ENCODE assay signal across 11 mouse cellular contexts in the genomic region with DNA sequence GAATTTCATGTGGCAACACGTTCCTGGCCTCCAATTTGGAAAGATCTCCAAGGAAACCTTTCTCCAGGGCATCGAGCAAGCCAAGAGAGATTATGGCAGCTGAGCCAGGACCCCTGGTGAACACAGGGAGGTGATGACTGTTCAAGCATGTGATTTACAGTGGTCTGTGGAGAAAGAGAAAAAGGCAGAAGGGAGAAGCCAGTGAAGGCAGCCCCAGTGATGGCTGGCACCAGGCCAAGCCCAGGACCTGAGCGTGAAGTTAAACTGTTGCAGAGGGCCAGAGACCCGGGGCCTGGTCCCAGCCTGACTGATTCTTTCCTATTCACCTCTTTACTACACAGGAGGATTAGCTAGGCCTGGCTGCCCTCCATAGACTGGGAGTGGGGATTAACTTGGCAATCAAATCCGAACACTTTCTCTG.
DNase-seq lines count a peak whose midpoint lies in the region; ATAC-seq and TF ChIP-seq lines count a peak whose summit lies in the region.
"Had no signal": no experiment of that assay in that cellular context is flagged by ENCODE, and none has a peak within 500 bp of the region (broad histone marks: within the 10 kb centered on the region; RNA-seq: fewer than 3 reads in every experiment).

No protein-coding gene starts in this region.

- no peak for TF ChIP-seq CTCF in forebrain, postnatal 0 days (IDR thresholded peaks at IDR 0.05; ENCODE audit: low read depth)

- H3K27me3 ChIP-seq in forebrain, embryonic 10.5 days (ENCODE audit: poor library complexity, severe bottlenecking), result peaks cover 73% of the 10 kb centered on the region
- no peaks in the 10 kb centered on the region for H3K27me3 ChIP-seq in forebrain, postnatal 0 days (ENCODE audit: insufficient read depth, low read length)
- H3K27me3 ChIP-seq in embryonic facial prominence, embryonic 13.5 days, result no peaks in the 10 kb centered on the region
- H3K27me3 ChIP-seq in limb, embryonic 15.5 days, result no peaks in the 10 kb centered on the region

- no peak overlapping the region for H3K27ac ChIP-seq in forebrain, embryonic 10.5 days
- H3K27ac ChIP-seq in forebrain, postnatal 0 days (ENCODE audit: low read depth, low read length), result no peak overlapping the region
- 0 out of 2 replicates have a peak overlapping the region, but pooled peaks have one; percentile 39 for H3K27ac ChIP-seq in embryonic facial prominence, embryonic 13.5 days
- H3K27ac ChIP-seq in limb, embryonic 15.5 days, result peak overlapping the region; percentile 27; the same call in 1 of the 2 replicates
- H3K27ac ChIP-seq: left cerebral cortex, adult 2 months had no signal

- no peak overlapping the region for H3K4me2 ChIP-seq in forebrain, postnatal 0 days (ENCODE audit: low read depth)
- no peak overlapping the region for H3K4me2 ChIP-seq in embryonic facial prominence, embryonic 13.5 days
- H3K4me2 ChIP-seq in limb, embryonic 15.5 days, result no peak overlapping the region

- no peak overlapping the region for H3K4me3 ChIP-seq in forebrain, embryonic 10.5 days
- no peak overlapping the region for H3K4me3 ChIP-seq in forebrain, postnatal 0 days (ENCODE audit: low read depth, low read length)
- H3K4me3 ChIP-seq in embryonic facial prominence, embryonic 13.5 days, result no peak overlapping the region
- H3K4me3 ChIP-seq in limb, embryonic 15.5 days, result no peak overlapping the region
- H3K4me3 ChIP-seq: left cerebral cortex, adult 2 months had no signal

- no peaks in the 10 kb centered on the region for H3K9me3 ChIP-seq in forebrain, embryonic 10.5 days
- H3K9me3 ChIP-seq in forebrain, postnatal 0 days (ENCODE audit: low read length), result no peaks in the 10 kb centered on the region
- H3K9me3 ChIP-seq in embryonic facial prominence, embryonic 13.5 days, result no peaks in the 10 kb centered on the region
- H3K9me3 ChIP-seq in limb, embryonic 15.5 days, result no peaks in the 10 kb centered on the region

- H3K36me3 ChIP-seq in forebrain, embryonic 10.5 days (replicated peaks), result no peaks in the 10 kb centered on the region
- no peaks in the 10 kb centered on the region for H3K36me3 ChIP-seq in forebrain, postnatal 0 days (ENCODE audit: insufficient read depth)
- H3K36me3 ChIP-seq in embryonic facial prominence, embryonic 13.5 days, result no peaks in the 10 kb centered on the region
- no peaks in the 10 kb centered on the region for H3K36me3 ChIP-seq in limb, embryonic 15.5 days

- peak; percentile 24 for DNase-seq in forebrain, embryonic 10.5 days (ENCODE audit: extremely low spot score, low spot score)
- DNase-seq in forebrain, postnatal 0 days, result no peak
- peak; percentile 34 for DNase-seq in MN1 (ENCODE audit: low spot score)
- DNase-seq in heart, adult 11 months, result no peak
- no peak for DNase-seq in natural killer cell, adult 2 months (ENCODE audit: low spot score in 2 of 2)
- DNase-seq: thymus, adult 2 months had no signal

- H3K4me1 ChIP-seq in forebrain, embryonic 10.5 days, result peaks cover 25% of the 10 kb centered on the region
- peaks cover 3% of the 10 kb centered on the region; the same call in 1 of the 2 replicates for H3K4me1 ChIP-seq in forebrain, postnatal 0 days (ENCODE audit: insufficient read depth)
- H3K4me1 ChIP-seq in embryonic facial prominence, embryonic 13.5 days, result peaks cover 15% of the 10 kb centered on the region
- peaks cover 16% of the 10 kb centered on the region for H3K4me1 ChIP-seq in limb, embryonic 15.5 days

- WGBS in forebrain, embryonic 10.5 days, result 24% methylated on average over 5 of the region's 5 CpGs
- WGBS in forebrain, postnatal 0 days, result 18% methylated on average over 5 of the region's 5 CpGs
- 12% methylated on average over 5 of the region's 5 CpGs for WGBS in embryonic facial prominence, embryonic 13.5 days
- WGBS in limb, embryonic 15.5 days, result 14% methylated on average over 5 of the region's 5 CpGs

- no peak overlapping the region for H3K9ac ChIP-seq in forebrain, postnatal 0 days
- no peak overlapping the region for H3K9ac ChIP-seq in embryonic facial prominence, embryonic 13.5 days
- no peak overlapping the region for H3K9ac ChIP-seq in limb, embryonic 15.5 days

- no peak for ATAC-seq in forebrain, postnatal 0 days
- ATAC-seq in embryonic facial prominence, embryonic 13.5 days (ENCODE audit: insufficient number of reproducible peaks, insufficient read depth, low FRiP score, low TSS enrichment, low read depth), result peak; percentile 61; the same call in 1 of the 2 replicates
- ATAC-seq in limb, embryonic 15.5 days (ENCODE audit: insufficient number of reproducible peaks, low FRiP score, low TSS enrichment, low read depth), result peak; percentile 81; the same call in 1 of the 2 replicates
- ATAC-seq in activated CD4-positive, CD25-positive, alpha-beta regulatory T cell, adult 4 months, result no peak
- ATAC-seq: intestine, embryonic 16.5 days had no signal

Comparison
In these comparisons a context has a peak if more than half of its experiments do, and no peak if none do; other contexts are left out.
1. DNase-seq: peak in forebrain, embryonic 10.5 days (single experiment) and MN1 (single experiment); none in forebrain, postnatal 0 days (single experiment), heart, adult 11 months (single experiment) and natural killer cell, adult 2 months (0 of 2).
2. H3K27ac ChIP-seq: peak in embryonic facial prominence, embryonic 13.5 days (single experiment) and limb, embryonic 15.5 days (single experiment); none in forebrain, embryonic 10.5 days (single experiment) and forebrain, postnatal 0 days (single experiment).
3. ATAC-seq: peak in embryonic facial prominence, embryonic 13.5 days (single experiment) and limb, embryonic 15.5 days (single experiment); none in forebrain, postnatal 0 days (single experiment) and activated CD4-positive, CD25-positive, alpha-beta regulatory T cell, adult 4 months (single experiment).